Mouse (Mus musculus) heart, postnatal 0 days (tissue): ENCODE results near the gene Cenpq.

ENCODE experiments used
- CTCF ChIP-seq: IDR thresholded peaks from 2 replicates; pipeline ENCODE4 v1.5.1; 2016; ENCODE audit warnings: antibody characterized with exemption, control low read depth, low read depth
- EP300 ChIP-seq: IDR thresholded peaks from 2 replicates; pipeline ENCODE4 v1.6.1; 2016; ENCODE audit warnings: antibody characterized with exemption, low read depth

DNA sequence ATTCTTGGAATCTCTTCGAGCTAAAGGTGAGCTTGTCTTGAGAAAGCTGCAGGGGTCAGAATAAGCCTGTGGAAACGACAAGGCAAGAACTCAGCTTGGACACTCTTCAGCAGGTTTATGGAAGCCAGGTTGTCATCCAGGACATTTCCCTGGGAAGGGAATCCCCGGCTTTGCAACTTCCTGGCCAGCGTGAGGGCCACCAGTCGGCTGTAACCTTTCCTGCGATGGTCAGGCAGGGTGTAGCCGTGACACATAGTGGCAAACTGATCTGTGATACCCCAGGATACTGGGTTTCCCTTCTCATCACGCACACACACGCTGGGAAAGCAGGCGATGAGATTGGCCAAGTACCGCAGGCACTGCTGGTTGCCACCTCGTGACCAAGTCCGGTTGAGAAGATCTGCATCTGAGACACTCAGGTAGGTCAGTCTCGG is 30.1 kb downstream of the Cenpq start:
- no peak for TF ChIP-seq CTCF
- TF ChIP-seq EP300: no peak
